Mouse (Mus musculus) myocyte (in vitro differentiated cells): ENCODE measurements around the gene Smim26. TPM values are rescaled to one million over a fixed set of nuclear protein-coding genes. Genes with fewer than 3 reads are reported as not detected.

Source experiments
- H3K27me3 ChIP-seq: one replicate; pipeline ENCODE4 v1.6.1; 2011; ENCODE audit not compliant: control insufficient read depth, insufficient read depth, insufficient read length
- H3K36me3 ChIP-seq: one replicate; pipeline ENCODE4 v1.6.1; 2011; ENCODE audit not compliant: control insufficient read depth, insufficient read depth
- H3K4me2 ChIP-seq: one replicate; pipeline ENCODE4 v1.6.1; 2011; ENCODE audit warnings: low read depth, control low read depth
- H3K4me3 ChIP-seq: one replicate; pipeline ENCODE4 v1.5.1; 2011; ENCODE audit warnings: mild to moderate bottlenecking, control low read depth, moderate library complexity
- H3K79me2 ChIP-seq: one replicate; pipeline ENCODE4 v1.6.1; 2011; ENCODE audit not compliant: control insufficient read depth, insufficient read depth
- H3ac ChIP-seq: one replicate; pipeline ENCODE4 v1.6.1; 2011; ENCODE audit not compliant: control insufficient read depth, insufficient read length
- CEBPB ChIP-seq: IDR thresholded peaks from 2 replicates; pipeline ENCODE4 v1.6.1; 2011; ENCODE audit warnings: mild to moderate bottlenecking, moderate library complexity; ENCODE audit not compliant: poor library complexity, insufficient read depth, severe bottlenecking
- E2F4 ChIP-seq: IDR thresholded peaks from one replicate; pipeline ENCODE4 v1.6.1; 2011; ENCODE audit warnings: mild to moderate bottlenecking, control low read depth, moderate library complexity; ENCODE audit not compliant: insufficient read depth
- MAX ChIP-seq: IDR thresholded peaks from one replicate; pipeline ENCODE4 v1.6.1; 2011; ENCODE audit warnings: low read depth, mild to moderate bottlenecking, control low read depth
- MYOD1 ChIP-seq, 3 experiments: IDR thresholded peaks; one replicate each; pipeline ENCODE4 v1.6.1; 2011; ENCODE audit warnings: control low read depth in 2 of 3, low read depth in 2 of 3, mild to moderate bottlenecking in 2 of 3, moderate library complexity in 1 of 3; ENCODE audit not compliant: insufficient read length in 2 of 3, control insufficient read depth in 1 of 3
- MYOG ChIP-seq, 3 experiments: IDR thresholded peaks; one replicate each; pipeline ENCODE4 v1.6.1; 2011; ENCODE audit warnings: control low read depth in 2 of 3, low read depth in 2 of 3, mild to moderate bottlenecking in 2 of 3; ENCODE audit not compliant: insufficient read length in 2 of 3, control insufficient read depth in 1 of 3, insufficient read depth in 1 of 3
- POLR2A ChIP-seq: IDR thresholded peaks from one replicate; pipeline ENCODE4 v1.6.1; 2011; ENCODE audit warnings: low read depth, mild to moderate bottlenecking, control low read depth, moderate library complexity; ENCODE audit not compliant: insufficient read length
- POLR2AphosphoS2 ChIP-seq: IDR thresholded peaks from one replicate; pipeline ENCODE4 v1.6.1; 2011; ENCODE audit warnings: low read depth, control low read depth; ENCODE audit not compliant: insufficient read length
- REST ChIP-seq: IDR thresholded peaks from one replicate; pipeline ENCODE4 v1.6.1; 2011; ENCODE audit warnings: mild to moderate bottlenecking, control low read depth, moderate library complexity; ENCODE audit not compliant: insufficient read depth, insufficient read length
- SRF ChIP-seq: IDR thresholded peaks from one replicate; pipeline ENCODE4 v1.6.1; 2011; ENCODE audit warnings: low read depth; ENCODE audit not compliant: control insufficient read depth, insufficient read length
- TCF12 ChIP-seq: IDR thresholded peaks from one replicate; pipeline ENCODE4 v1.6.1; 2011; ENCODE audit warnings: mild to moderate bottlenecking, control low read depth; ENCODE audit not compliant: poor library complexity, insufficient read depth, severe bottlenecking
- TCF3 ChIP-seq: IDR thresholded peaks from one replicate; pipeline ENCODE4 v1.6.1; 2011; ENCODE audit warnings: low read depth, control low read depth; ENCODE audit not compliant: insufficient read length
- USF1 ChIP-seq: IDR thresholded peaks from one replicate; pipeline ENCODE4 v1.6.1; 2011; ENCODE audit warnings: low read depth, mild to moderate bottlenecking, control low read depth, moderate library complexity
- polyA plus RNA-seq: library from polyadenylated mRNA; unstranded; fragments of >200 nt; fragmentation: generic; extraction: Trizol; gene quantifications from one replicate; pipeline ENCODE4 v1.2.1, GENCODE M21; 2012; ENCODE audit warnings: missing spikeins

The Smim26 gene
- polyA plus RNA-seq, 1 experiment = 62.3 TPM

GRCm38 (mm10) chr2:144635644-144636320, 41.9 kb downstream of the Smim26 start:
- H3K36me3 ChIP-seq = no peaks in the 10 kb centered on the region
- H3ac ChIP-seq = no peak overlapping the region
- no peaks in the 10 kb centered on the region for H3K79me2 ChIP-seq
- TF ChIP-seq TCF3 (no peak), POLR2AphosphoS2 (no peak), REST (no peak)
- H3K4me2 ChIP-seq = no peak overlapping the region
- no peak overlapping the region for H3K4me3 ChIP-seq
- H3K27me3 ChIP-seq = no peaks in the 10 kb centered on the region

GRCm38 (mm10) chr2:144637204-144637603, 43.4 kb downstream of the Smim26 start:
- Histone ChIP-seq H3K4me2 (no peak overlapping the region), H3K4me3 (no peak overlapping the region), H3K79me2 (no peaks in the 10 kb centered on the region), H3K36me3 (no peaks in the 10 kb centered on the region), H3ac (no peak overlapping the region), H3K27me3 (no peaks in the 10 kb centered on the region)
- no peak for TF ChIP-seq CEBPB
- TF ChIP-seq POLR2AphosphoS2 = no peak
- TF ChIP-seq USF1 = no peak
- TF ChIP-seq MYOG (IDR thresholded peaks at IDR 0.05; ENCODE audit: control insufficient read depth in 1 of 3, insufficient read depth in 1 of 3, insufficient read length in 2 of 3, low read depth in 2 of 3) = no peak
- no peak for TF ChIP-seq TCF12
- no peak for TF ChIP-seq REST
- no peak for TF ChIP-seq E2F4
- no peak for TF ChIP-seq TCF3
- TF ChIP-seq SRF = no peak
- TF ChIP-seq MAX = no peak

GRCm38 (mm10) chr2:144637671-144638395, 44.0 kb downstream of the Smim26 start:
- Histone ChIP-seq H3K4me3 (no peak overlapping the region), H3K4me2 (no peak overlapping the region), H3K36me3 (no peaks in the 10 kb centered on the region), H3K79me2 (no peaks in the 10 kb centered on the region), H3ac (no peak overlapping the region), H3K27me3 (no peaks in the 10 kb centered on the region)
- TF ChIP-seq MYOG (IDR thresholded peaks at IDR 0.05; ENCODE audit: control insufficient read depth in 1 of 3, insufficient read depth in 1 of 3, insufficient read length in 2 of 3, low read depth in 2 of 3) = no peak
- no peak for TF ChIP-seq TCF3
- TF ChIP-seq E2F4 = no peak
- no peak for TF ChIP-seq MYOD1 (IDR thresholded peaks at IDR 0.05; ENCODE audit: control insufficient read depth in 1 of 3, insufficient read length in 2 of 3, low read depth in 2 of 3)
- no peak for TF ChIP-seq TCF12
- no peak for TF ChIP-seq POLR2AphosphoS2

- Histone ChIP-seq H3K79me2 (no peaks in the 10 kb centered on the region), H3K4me3 (no peak overlapping the region), H3K36me3 (no peaks in the 10 kb centered on the region), H3K27me3 (no peaks in the 10 kb centered on the region), H3K4me2 (no peak overlapping the region), H3ac (no peak overlapping the region)
- TF ChIP-seq MYOD1 (IDR thresholded peaks at IDR 0.05; ENCODE audit: control insufficient read depth in 1 of 3, insufficient read length in 2 of 3, low read depth in 2 of 3) (no peak), REST (no peak), POLR2A (no peak), CEBPB (no peak)
These were observed 44.9 kb downstream of the Smim26 start for GRCm38 (mm10) chr2:144638719-144639118.

GRCm38 (mm10) chr2:144640101-144640500, 46.2 kb downstream of the Smim26 start:
- H3ac ChIP-seq = no peak overlapping the region
- no peaks in the 10 kb centered on the region for H3K79me2 ChIP-seq
- no peaks in the 10 kb centered on the region for H3K36me3 ChIP-seq
- H3K4me3 ChIP-seq = no peak overlapping the region
- H3K27me3 ChIP-seq = no peaks in the 10 kb centered on the region
- no peak overlapping the region for H3K4me2 ChIP-seq
- TF ChIP-seq MAX (no peak), USF1 (no peak), CEBPB (no peak), MYOD1 (IDR thresholded peaks at IDR 0.05; ENCODE audit: control insufficient read depth in 1 of 3, insufficient read length in 2 of 3, low read depth in 2 of 3) (no peak), E2F4 (no peak), SRF (no peak), MYOG (IDR thresholded peaks at IDR 0.05; ENCODE audit: control insufficient read depth in 1 of 3, insufficient read depth in 1 of 3, insufficient read length in 2 of 3, low read depth in 2 of 3) (no peak), POLR2AphosphoS2 (no peak), TCF12 (no peak), REST (no peak), POLR2A (no peak), TCF3 (no peak)
